Mouse (Mus musculus) lung, postnatal 0 days (tissue): ENCODE measurements around the gene Slc22a16.

Experiments used
- CTCF ChIP-seq: IDR thresholded peaks from 2 replicates; pipeline ENCODE4 v1.5.1; 2016; ENCODE audit warnings: antibody characterized with exemption, mild to moderate bottlenecking
- EP300 ChIP-seq: IDR thresholded peaks from 2 replicates; pipeline ENCODE4 v1.6.1; 2016; ENCODE audit warnings: antibody characterized with exemption, mild to moderate bottlenecking, control low read depth

- no peak for TF ChIP-seq CTCF
- TF ChIP-seq EP300: no peak
Measured at GRCm38 (mm10) chr10:40645346-40645745, 75.2 kb downstream of the Slc22a16 start.
